Mouse (Mus musculus) lung, embryonic 15.5 days (tissue): ENCODE data around the gene H2al1m. TPM values are rescaled to one million over a fixed set of nuclear protein-coding genes. Genes with fewer than 3 reads are reported as not detected.
"Not testable (repeated sequence)": the region's sequence is repeated elsewhere in the genome, so short reads cannot be mapped to it uniquely, and the experiment has no call there.

Experiments
- ATAC-seq: fragments of 200-750 bp; cut with Nextera tagmentation; 2 replicates; pipeline ENCODE4 v1.8.0; 2017; ENCODE audit warnings: moderate number of reproducible peaks, borderline replicate concordance; ENCODE audit not compliant: low FRiP score, low TSS enrichment; ENCODE audit errors: extremely low read depth
- H3K27ac ChIP-seq: fragments of 300-500 bp; sonication (generic); 2 replicates; pipeline ENCODE4 v1.5.1; 2015; ENCODE audit warnings: moderate library complexity, mild to moderate bottlenecking, inconsistent platforms
- H3K27me3 ChIP-seq: fragments of 300-500 bp; sonication (generic); 2 replicates; pipeline ENCODE4 v1.6.1; 2015; ENCODE audit warnings: inconsistent platforms
- H3K36me3 ChIP-seq: fragments of 300-500 bp; sonication (generic); 2 replicates; pipeline ENCODE4 v1.6.1; 2015; ENCODE audit warnings: inconsistent platforms
- H3K4me1 ChIP-seq: fragments of 300-500 bp; sonication (generic); 2 replicates; pipeline ENCODE4 v1.6.1; 2015; ENCODE audit warnings: inconsistent platforms
- H3K4me2 ChIP-seq: fragments of 300-500 bp; sonication (generic); 2 replicates; pipeline ENCODE4 v1.6.1; 2015; ENCODE audit warnings: inconsistent platforms, mild to moderate bottlenecking, moderate library complexity
- H3K4me3 ChIP-seq: fragments of 300-500 bp; sonication (generic); 2 replicates; pipeline ENCODE4 v1.5.1; 2015; ENCODE audit warnings: mild to moderate bottlenecking, inconsistent platforms
- H3K9ac ChIP-seq: fragments of 300-500 bp; sonication (generic); 2 replicates; pipeline ENCODE4 v1.6.1; 2015; ENCODE audit warnings: inconsistent platforms
- H3K9me3 ChIP-seq: fragments of 300-500 bp; sonication (generic); 2 replicates; pipeline ENCODE4 v1.6.1; 2016; ENCODE audit warnings: inconsistent platforms
- WGBS: fragments of 180-500 bp; shearing (Covaris S2); methylation state at CpG from one replicate; pipeline ENCODE4 v1.1.7; 2015; 5-methylcytosine and 5-hydroxymethylcytosine counted together
- polyA plus RNA-seq: library from polyadenylated mRNA; unstranded; fragments of >200 nt; fragmentation: Nextera tagmentation; extraction: Ambion mirVana; gene quantifications from 2 replicates; pipeline ENCODE4 v1.2.1, GENCODE M21; 2015

The H2al1m gene
- not detected in 2 replicates for polyA plus RNA-seq

- no CpG with 5 or more reads among the region's 1 CpGs for WGBS
- H3K9ac ChIP-seq, H3K4me3 ChIP-seq, ATAC-seq, H3K9me3 ChIP-seq, H3K27me3 ChIP-seq, H3K36me3 ChIP-seq, H3K27ac ChIP-seq, H3K4me2 ChIP-seq, H3K4me1 ChIP-seq: not testable (repeated sequence)
Measured at GRCm38 (mm10) chrX:9283464-9283863, at the start of gene H2al1m. Gene H2al1m, plus strand, starts transcription at chrX:9283764.

GRCm38 (mm10) chrX:9240737-9241591, 42.6 kb upstream of the H2al1m start:
- ATAC-seq: no peak
- Histone ChIP-seq H3K4me1 (no peaks in the 10 kb centered on the region), H3K9ac (no peak overlapping the region), H3K27ac (no peak overlapping the region), H3K9me3 (no peaks in the 10 kb centered on the region), H3K4me2 (no peak overlapping the region), H3K4me3 (no peak overlapping the region), H3K36me3 (no peaks in the 10 kb centered on the region), H3K27me3 (no peaks in the 10 kb centered on the region)
- 73% methylated on average over 5 of the region's 5 CpGs for WGBS

GRCm38 (mm10) chrX:9243381-9243864, 40.1 kb upstream of the H2al1m start:
- Histone ChIP-seq H3K9me3 (no peaks in the 10 kb centered on the region), H3K27me3 (no peaks in the 10 kb centered on the region), H3K9ac (no peak overlapping the region), H3K4me3 (no peak overlapping the region), H3K27ac (no peak overlapping the region), H3K4me2 (no peak overlapping the region), H3K36me3 (no peaks in the 10 kb centered on the region), H3K4me1 (no peaks in the 10 kb centered on the region)
- ATAC-seq: no peak
- 34% methylated on average over 8 of the region's 8 CpGs for WGBS

- Histone ChIP-seq H3K9me3 (no peaks in the 10 kb centered on the region), H3K9ac (no peak overlapping the region), H3K27ac (no peak overlapping the region), H3K27me3 (no peaks in the 10 kb centered on the region), H3K4me2 (no peak overlapping the region), H3K36me3 (no peaks in the 10 kb centered on the region), H3K4me3 (no peak overlapping the region), H3K4me1 (no peaks in the 10 kb centered on the region)
- no peak for ATAC-seq
- 52% methylated on average over 12 of the region's 12 CpGs for WGBS
Measured at GRCm38 (mm10) chrX:9244603-9245336, 38.8 kb upstream of the H2al1m start.

- 37% methylated on average over 5 of the region's 5 CpGs for WGBS
- no peak overlapping the region for H3K4me3 ChIP-seq
- no peaks in the 10 kb centered on the region for H3K36me3 ChIP-seq
- H3K4me1 ChIP-seq: no peaks in the 10 kb centered on the region
- H3K9me3 ChIP-seq: no peaks in the 10 kb centered on the region
- H3K4me2 ChIP-seq: no peak overlapping the region
- ATAC-seq: no peak
- no peak overlapping the region for H3K27ac ChIP-seq
- no peaks in the 10 kb centered on the region for H3K27me3 ChIP-seq
- H3K9ac ChIP-seq: no peak overlapping the region
Measured at GRCm38 (mm10) chrX:9248911-9249310, 34.7 kb upstream of the H2al1m start.

- Histone ChIP-seq H3K27ac (no peak overlapping the region), H3K9ac (no peak overlapping the region), H3K4me2 (no peak overlapping the region), H3K27me3 (no peaks in the 10 kb centered on the region), H3K9me3 (no peaks in the 10 kb centered on the region), H3K36me3 (no peaks in the 10 kb centered on the region), H3K4me3 (no peak overlapping the region), H3K4me1 (no peaks in the 10 kb centered on the region)
- no peak for ATAC-seq
- 76% methylated on average over 10 of the region's 10 CpGs for WGBS
Measured at GRCm38 (mm10) chrX:9253990-9254389, 29.6 kb upstream of the H2al1m start.

- Histone ChIP-seq H3K4me3 (no peak overlapping the region), H3K36me3 (no peaks in the 10 kb centered on the region), H3K27me3 (no peaks in the 10 kb centered on the region), H3K9me3 (no peaks in the 10 kb centered on the region), H3K9ac (no peak overlapping the region), H3K27ac (no peak overlapping the region), H3K4me2 (no peak overlapping the region), H3K4me1 (no peaks in the 10 kb centered on the region)
- 87% methylated on average over 3 of the region's 3 CpGs for WGBS
- no peak for ATAC-seq
Measured at GRCm38 (mm10) chrX:9254901-9255300, 28.7 kb upstream of the H2al1m start.

GRCm38 (mm10) chrX:9256766-9257165, 26.8 kb upstream of the H2al1m start, which contains the start of gene Gm14862:
Gene Gm14862, minus strand, starts transcription at chrX:9256899.
- H3K36me3 ChIP-seq: no peaks in the 10 kb centered on the region
- H3K4me1 ChIP-seq: no peaks in the 10 kb centered on the region
- H3K27ac ChIP-seq: no peak within 1 kb of the TSS
- 71% methylated on average over 5 of the region's 5 CpGs for WGBS
- no peak for ATAC-seq
- H3K27me3 ChIP-seq: no peaks in the 10 kb centered on the region
- no peak within 1 kb of the TSS for H3K9ac ChIP-seq
- no peak within 1 kb of the TSS for H3K4me3 ChIP-seq
- H3K4me2 ChIP-seq: no peak within 1 kb of the TSS
- no peaks in the 10 kb centered on the region for H3K9me3 ChIP-seq

GRCm38 (mm10) chrX:9257831-9258230, 25.7 kb upstream of the H2al1m start:
- H3K27me3 ChIP-seq: no peaks in the 10 kb centered on the region
- no peaks in the 10 kb centered on the region for H3K36me3 ChIP-seq
- H3K4me2 ChIP-seq: no peak overlapping the region
- WGBS: 74% methylated on average over 7 of the region's 7 CpGs
- H3K4me3 ChIP-seq: no peak overlapping the region
- H3K9me3 ChIP-seq: no peaks in the 10 kb centered on the region
- H3K4me1 ChIP-seq: no peaks in the 10 kb centered on the region
- no peak overlapping the region for H3K27ac ChIP-seq
- ATAC-seq: no peak
- no peak overlapping the region for H3K9ac ChIP-seq

- no peak overlapping the region for H3K9ac ChIP-seq
- no peaks in the 10 kb centered on the region for H3K4me1 ChIP-seq
- no peak for ATAC-seq
- H3K27ac ChIP-seq: no peak overlapping the region
- H3K9me3 ChIP-seq: no peaks in the 10 kb centered on the region
- 65% methylated on average over 1 of the region's 1 CpGs for WGBS
- H3K4me2 ChIP-seq: no peak overlapping the region
- H3K36me3 ChIP-seq: no peaks in the 10 kb centered on the region
- no peak overlapping the region for H3K4me3 ChIP-seq
- no peaks in the 10 kb centered on the region for H3K27me3 ChIP-seq
Measured at GRCm38 (mm10) chrX:9259267-9259666, 24.3 kb upstream of the H2al1m start.

- H3K27ac ChIP-seq: no peak overlapping the region
- H3K27me3 ChIP-seq: peaks cover 6% of the 10 kb centered on the region; the same call in 1 of the 2 replicates
- H3K4me2 ChIP-seq: no peak overlapping the region
- H3K4me1 ChIP-seq: no peaks in the 10 kb centered on the region
- no peak overlapping the region for H3K9ac ChIP-seq
- 57% methylated on average over 3 of the region's 3 CpGs for WGBS
- ATAC-seq: no peak
- H3K9me3 ChIP-seq: no peaks in the 10 kb centered on the region
- no peak overlapping the region for H3K4me3 ChIP-seq
- no peaks in the 10 kb centered on the region for H3K36me3 ChIP-seq
Measured at GRCm38 (mm10) chrX:9271112-9271511, 12.5 kb upstream of the H2al1m start.
